Mouse (Mus musculus): ENCODE results near the gene Mamstr. TPM values are rescaled to one million over a fixed set of nuclear protein-coding genes. Genes with fewer than 3 reads are reported as not detected.
A peak's percentile ranks its signal among the peaks of the same experiment; 100 is the strongest.

Gene Mamstr
- polyA plus RNA-seq, 1 experiment, result 0.48 TPM

DNA sequence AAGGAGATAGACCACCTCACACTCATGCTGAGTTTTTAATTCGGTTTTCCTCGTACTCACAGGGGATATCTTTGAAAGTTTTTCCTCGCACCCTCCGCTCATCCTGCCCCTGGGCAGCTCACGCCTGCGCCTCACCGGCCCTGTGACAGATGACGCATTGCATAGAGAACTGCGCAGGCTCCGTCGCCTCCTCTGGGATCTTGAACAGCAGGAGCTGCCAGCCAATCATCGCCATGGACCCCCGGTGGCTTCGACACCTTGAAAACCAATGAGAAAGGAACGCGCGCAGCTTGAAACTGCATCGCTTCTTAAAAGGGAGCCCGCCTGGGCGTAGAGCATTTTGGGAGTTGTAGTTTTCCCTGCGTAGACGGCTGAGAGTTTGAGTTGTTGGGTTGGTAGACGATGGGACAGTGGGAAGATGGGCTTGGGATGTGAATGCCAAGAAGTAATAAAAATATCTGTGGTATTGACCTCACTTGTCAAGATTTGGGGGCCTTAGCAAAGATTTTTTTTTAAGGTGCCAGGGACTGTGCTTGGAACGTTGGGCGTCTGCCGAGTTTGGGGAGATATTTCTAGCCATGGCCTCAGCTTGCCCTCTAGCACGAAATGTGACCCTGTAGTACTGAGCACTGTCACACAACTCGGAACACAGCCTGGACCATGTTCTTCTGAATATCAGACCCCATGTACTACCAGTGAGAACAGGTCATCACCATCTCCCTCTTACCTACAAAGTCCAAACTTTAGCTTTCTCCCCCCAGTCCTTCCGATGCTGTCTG lies 965 bp upstream of the Mamstr start:
- Histone ChIP-seq H3K79me2 (ENCODE audit: control insufficient read depth, insufficient read depth) (no peaks in the 10 kb centered on the region), H3ac (ENCODE audit: control insufficient read depth, insufficient read length, low read depth) (no peak overlapping the region), H3K27me3 (ENCODE audit: control insufficient read depth, insufficient read depth, insufficient read length) (no peaks in the 10 kb centered on the region), H3K36me3 (ENCODE audit: control insufficient read depth, insufficient read depth) (no peaks in the 10 kb centered on the region), H3K4me3 (ENCODE audit: insufficient read depth, poor library complexity, severe bottlenecking) (no peak overlapping the region), H3K79me3 (ENCODE audit: low read depth) (no peaks in the 10 kb centered on the region)
- TF ChIP-seq MYOG (IDR thresholded peaks at IDR 0.05; ENCODE audit: control insufficient read depth, extremely low read depth, insufficient read length) (no peak), MAX (IDR thresholded peaks at IDR 0.05) (no peak), MYOD1 (IDR thresholded peaks at IDR 0.05; ENCODE audit: control insufficient read depth, insufficient read length, low read depth) (no peak), USF1 (IDR thresholded peaks at IDR 0.05; ENCODE audit: low read depth) (no peak), FOSL1 (IDR thresholded peaks at IDR 0.05; ENCODE audit: insufficient read depth, low read length, poor library complexity, severe bottlenecking) (no peak), CEBPB (IDR thresholded peaks at IDR 0.05; ENCODE audit: low read depth) (no peak), CTCF (IDR thresholded peaks at IDR 0.05; ENCODE audit: control insufficient read depth, insufficient read depth, insufficient read length) (no peak)

DNA sequence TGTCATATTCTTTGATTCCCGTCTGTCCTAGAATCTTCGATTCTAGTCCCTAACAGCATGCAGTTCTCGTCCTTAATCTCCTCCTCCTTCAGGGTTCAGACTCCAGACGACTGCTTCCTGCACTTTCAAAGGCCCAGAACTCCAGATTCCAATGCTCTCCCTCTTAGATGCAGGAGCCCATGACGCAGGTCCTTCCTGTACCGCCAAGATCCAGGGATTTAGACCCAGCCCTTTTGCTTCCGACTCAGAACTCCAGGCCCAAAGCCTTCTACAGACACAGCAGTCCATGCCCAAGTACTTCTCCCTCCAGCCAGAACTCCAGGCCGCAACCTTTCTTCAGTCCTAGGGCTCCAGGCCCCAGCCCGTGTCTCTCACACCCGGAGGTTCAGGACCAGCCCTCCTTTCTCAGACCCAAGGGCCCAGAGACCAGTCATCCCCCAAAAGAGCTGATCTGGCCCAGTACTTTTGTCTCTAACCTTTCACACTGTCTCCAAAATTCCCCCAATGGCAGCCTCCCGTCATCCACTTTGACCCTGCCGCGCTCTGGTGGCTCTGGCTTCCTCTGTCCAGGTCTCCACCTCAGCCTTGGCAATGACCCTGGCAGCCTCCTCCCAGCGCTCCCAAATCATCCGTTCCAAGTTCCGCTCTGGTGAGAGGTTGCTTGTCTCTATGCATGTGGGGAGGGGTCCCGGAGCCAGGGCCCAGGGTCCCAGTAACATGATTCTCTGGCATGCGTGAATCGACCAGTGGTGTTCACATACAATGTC lies 597 bp downstream of the Mamstr start:
- no peaks in the 10 kb centered on the region for H3K79me2 ChIP-seq (ENCODE audit: control insufficient read depth, insufficient read depth)
- no peak overlapping the region for H3K4me3 ChIP-seq (ENCODE audit: insufficient read depth, poor library complexity, severe bottlenecking)
- no peaks in the 10 kb centered on the region for H3K36me3 ChIP-seq (ENCODE audit: control insufficient read depth, insufficient read depth)
- no peaks in the 10 kb centered on the region for H3K79me3 ChIP-seq (ENCODE audit: low read depth)
- H3ac ChIP-seq (ENCODE audit: control insufficient read depth, insufficient read length, low read depth), result no peak overlapping the region
- TF ChIP-seq MAX (IDR thresholded peaks at IDR 0.05) (no peak), CEBPB (IDR thresholded peaks at IDR 0.05; ENCODE audit: low read depth) (no peak), FOSL1 (IDR thresholded peaks at IDR 0.05; ENCODE audit: insufficient read depth, low read length, poor library complexity, severe bottlenecking) (no peak), MYOG (IDR thresholded peaks at IDR 0.05; ENCODE audit: control insufficient read depth, extremely low read depth, insufficient read length) (no peak), CTCF (IDR thresholded peaks at IDR 0.05; ENCODE audit: control insufficient read depth, insufficient read depth, insufficient read length) (no peak), MYOD1 (IDR thresholded peaks at IDR 0.05; ENCODE audit: control insufficient read depth, insufficient read length, low read depth) (no peak), USF1 (IDR thresholded peaks at IDR 0.05; ENCODE audit: low read depth) (no peak)
- H3K27me3 ChIP-seq (ENCODE audit: control insufficient read depth, insufficient read depth, insufficient read length), result no peaks in the 10 kb centered on the region

DNA sequence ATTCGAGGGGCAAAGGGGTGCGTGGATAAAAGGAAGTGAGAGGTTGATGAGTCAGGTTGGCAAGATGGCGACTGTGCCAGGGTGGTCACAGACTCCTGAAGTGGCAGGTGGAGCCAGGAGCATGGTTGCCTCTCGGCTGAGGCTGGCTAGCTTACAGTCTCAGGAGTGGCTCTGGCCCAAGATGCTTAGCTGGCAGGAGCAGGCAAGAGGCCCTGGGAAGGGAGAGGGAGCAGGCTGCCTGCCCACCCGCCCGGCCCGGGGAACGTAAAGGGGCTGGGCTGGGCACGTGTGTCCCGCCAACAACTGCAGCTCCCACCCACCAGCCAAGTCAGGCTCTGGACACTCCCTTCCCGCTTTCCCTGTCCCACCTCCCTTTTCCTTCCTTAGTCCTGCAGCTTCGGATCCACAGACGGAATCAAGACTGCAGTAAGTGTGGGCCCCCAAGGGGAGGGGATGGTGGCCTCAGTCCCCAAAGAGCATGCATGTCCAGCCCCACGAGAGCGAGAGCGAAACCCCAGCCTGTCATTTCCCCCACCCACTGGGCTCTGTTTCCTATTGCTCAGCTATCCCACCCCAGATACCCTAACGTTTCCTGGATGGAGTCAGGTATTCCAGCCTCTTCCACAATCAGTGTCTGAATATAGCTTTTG lies 1.7 kb downstream of the Mamstr start:
- TF ChIP-seq MYOG (IDR thresholded peaks at IDR 0.05; ENCODE audit: control insufficient read depth, extremely low read depth, insufficient read length) (no peak), CEBPB (IDR thresholded peaks at IDR 0.05; ENCODE audit: low read depth) (no peak)
- H3K4me3 ChIP-seq (ENCODE audit: insufficient read depth, poor library complexity, severe bottlenecking), result no peak overlapping the region
- H3K79me3 ChIP-seq (ENCODE audit: low read depth), result no peaks in the 10 kb centered on the region

DNA sequence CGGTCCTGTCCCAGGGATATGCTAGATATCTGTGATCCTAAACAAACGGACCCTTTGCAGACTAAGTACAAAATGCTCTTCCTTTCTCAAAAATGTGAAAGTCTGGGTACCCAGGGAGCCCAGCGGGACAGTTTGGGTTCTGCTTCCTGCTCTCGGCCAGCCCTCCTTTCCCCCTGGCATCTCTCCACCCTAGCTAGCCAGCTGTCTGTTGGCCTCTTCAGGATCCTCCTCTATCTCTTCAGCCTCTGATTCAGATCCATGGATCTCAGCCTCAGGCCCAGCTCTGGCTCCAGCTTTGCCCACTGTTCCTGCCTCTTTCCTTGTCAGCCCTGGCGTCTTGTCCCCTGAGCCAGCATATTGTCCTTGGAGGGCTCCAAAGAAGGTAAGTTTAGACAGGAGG lies 2.3 kb downstream of the Mamstr start:
- Histone ChIP-seq H3K79me3 (ENCODE audit: low read depth) (no peaks in the 10 kb centered on the region), H3K79me2 (ENCODE audit: control insufficient read depth, insufficient read depth) (no peaks in the 10 kb centered on the region), H3K4me3 (ENCODE audit: insufficient read depth, poor library complexity, severe bottlenecking) (no peak overlapping the region)

More for the DNA sequence above, 1.7 kb downstream of the Mamstr start:
- H3K27me3 ChIP-seq (ENCODE audit: control insufficient read depth, insufficient read depth, insufficient read length), result no peaks in the 10 kb centered on the region
- H3K79me2 ChIP-seq (ENCODE audit: control insufficient read depth, insufficient read depth), result no peaks in the 10 kb centered on the region
- H3K36me3 ChIP-seq (ENCODE audit: control insufficient read depth, insufficient read depth), result no peaks in the 10 kb centered on the region
- H3ac ChIP-seq (ENCODE audit: control insufficient read depth, insufficient read length, low read depth), result no peak overlapping the region

DNA sequence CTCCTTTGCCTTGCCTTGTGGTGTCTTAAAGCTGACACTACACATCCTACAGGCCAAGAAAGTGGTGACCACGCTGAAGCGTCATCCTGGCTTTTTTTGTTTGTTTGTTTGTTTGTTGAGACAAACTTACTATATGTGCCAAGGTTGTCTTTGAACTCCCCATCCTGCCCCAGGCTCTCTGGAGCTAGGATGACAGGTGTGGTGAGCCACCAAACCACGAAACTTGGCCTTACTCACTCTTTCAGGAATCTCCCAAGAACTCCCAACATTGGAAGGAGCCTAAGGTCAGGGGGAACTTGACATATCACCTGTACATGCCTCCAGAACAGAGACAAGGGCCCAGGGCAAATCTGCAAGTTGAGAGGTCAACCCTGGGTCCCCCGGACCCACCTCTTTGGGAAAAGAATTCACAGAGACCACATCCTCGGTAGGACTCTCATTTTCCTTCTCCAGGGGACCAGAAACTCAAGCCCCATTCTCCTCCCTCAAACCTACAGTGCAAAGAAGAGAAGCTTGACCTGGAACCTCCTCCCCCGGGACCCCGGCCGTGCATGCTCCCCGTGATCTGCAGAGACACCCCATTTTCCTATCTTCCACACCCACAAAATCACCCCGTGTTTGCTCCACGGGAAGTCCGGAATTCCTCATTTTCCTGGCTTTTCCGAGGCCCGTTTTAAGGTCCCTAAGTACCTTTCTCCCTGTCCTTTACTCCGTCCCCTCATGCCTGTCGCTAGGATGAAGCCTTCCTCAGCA lies 2.9 kb downstream of the Mamstr start:
- no peak for TF ChIP-seq MYOG (IDR thresholded peaks at IDR 0.05; ENCODE audit: control insufficient read depth, extremely low read depth, insufficient read length)
- no peak for TF ChIP-seq CEBPB (IDR thresholded peaks at IDR 0.05; ENCODE audit: low read depth)
- TF ChIP-seq CTCF (IDR thresholded peaks at IDR 0.05; ENCODE audit: control insufficient read depth, insufficient read depth, insufficient read length), result no peak
- no peak for TF ChIP-seq USF1 (IDR thresholded peaks at IDR 0.05; ENCODE audit: low read depth)
- TF ChIP-seq MAX (IDR thresholded peaks at IDR 0.05), result no peak
- TF ChIP-seq FOSL1 (IDR thresholded peaks at IDR 0.05; ENCODE audit: insufficient read depth, low read length, poor library complexity, severe bottlenecking), result no peak
- peak; percentile 13 for TF ChIP-seq MYOD1 (IDR thresholded peaks at IDR 0.05; ENCODE audit: control insufficient read depth, insufficient read length, low read depth)

More for the DNA sequence above, 2.3 kb downstream of the Mamstr start:
- TF ChIP-seq MYOG (IDR thresholded peaks at IDR 0.05; ENCODE audit: control insufficient read depth, extremely low read depth, insufficient read length), result no peak
- TF ChIP-seq CEBPB (IDR thresholded peaks at IDR 0.05; ENCODE audit: low read depth), result no peak
- TF ChIP-seq MYOD1 (IDR thresholded peaks at IDR 0.05; ENCODE audit: control insufficient read depth, insufficient read length, low read depth), result no peak
- TF ChIP-seq CTCF (IDR thresholded peaks at IDR 0.05; ENCODE audit: control insufficient read depth, insufficient read depth, insufficient read length), result no peak
- no peak for TF ChIP-seq MAX (IDR thresholded peaks at IDR 0.05)
- TF ChIP-seq FOSL1 (IDR thresholded peaks at IDR 0.05; ENCODE audit: insufficient read depth, low read length, poor library complexity, severe bottlenecking), result no peak
- TF ChIP-seq USF1 (IDR thresholded peaks at IDR 0.05; ENCODE audit: low read depth), result no peak
- no peak overlapping the region for H3ac ChIP-seq (ENCODE audit: control insufficient read depth, insufficient read length, low read depth)
- no peaks in the 10 kb centered on the region for H3K36me3 ChIP-seq (ENCODE audit: control insufficient read depth, insufficient read depth)
- H3K27me3 ChIP-seq (ENCODE audit: control insufficient read depth, insufficient read depth, insufficient read length), result no peaks in the 10 kb centered on the region

More for the DNA sequence above, 2.9 kb downstream of the Mamstr start:
- Histone ChIP-seq H3K27me3 (ENCODE audit: control insufficient read depth, insufficient read depth, insufficient read length) (no peaks in the 10 kb centered on the region), H3K36me3 (ENCODE audit: control insufficient read depth, insufficient read depth) (no peaks in the 10 kb centered on the region), H3K79me3 (ENCODE audit: low read depth) (no peaks in the 10 kb centered on the region), H3ac (ENCODE audit: control insufficient read depth, insufficient read length, low read depth) (no peak overlapping the region), H3K4me3 (ENCODE audit: insufficient read depth, poor library complexity, severe bottlenecking) (no peak overlapping the region), H3K79me2 (ENCODE audit: control insufficient read depth, insufficient read depth) (no peaks in the 10 kb centered on the region)
